Mouse (Mus musculus) forebrain, postnatal 0 days (tissue): Measurements from ENCODE around the gene Unc79. TPM values are rescaled to one million over a fixed set of nuclear protein-coding genes. Genes with fewer than 3 reads are reported as not detected.

ENCODE experiments used
- ATAC-seq: fragments of 200-750 bp; cut with Nextera tagmentation; 2 replicates; pipeline ENCODE4 v1.8.0; 2017; ENCODE audit warnings: mild to moderate bottlenecking, moderate library complexity
- DNase-seq: peaks from one replicate; pipeline ENCODE4 v3.0.0-alpha.2; 2015
- H3K27ac ChIP-seq: fragments of 300-500 bp; sonication (generic); 2 replicates; pipeline ENCODE4 v1.5.1; 2014; ENCODE audit warnings: low read depth, mild to moderate bottlenecking, antibody characterized with exemption, low read length, moderate library complexity, mixed read lengths
- H3K27me3 ChIP-seq: fragments of 300-500 bp; sonication (generic); 2 replicates; pipeline ENCODE4 v1.6.1; 2014; ENCODE audit warnings: mild to moderate bottlenecking, low read length, mixed read lengths; ENCODE audit not compliant: insufficient read depth
- H3K36me3 ChIP-seq: fragments of 300-500 bp; sonication (generic); 2 replicates; pipeline ENCODE4 v1.6.1; 2014; ENCODE audit warnings: mild to moderate bottlenecking, moderate library complexity; ENCODE audit not compliant: insufficient read depth
- H3K4me1 ChIP-seq: fragments of 300-500 bp; sonication (generic); 2 replicates; pipeline ENCODE4 v1.6.1; 2014; ENCODE audit warnings: antibody characterized with exemption; ENCODE audit not compliant: insufficient read depth
- H3K4me2 ChIP-seq: fragments of 300-500 bp; sonication (generic); 2 replicates; pipeline ENCODE4 v1.6.1; 2014; ENCODE audit warnings: low read depth, mild to moderate bottlenecking, moderate library complexity
- H3K4me3 ChIP-seq: fragments of 300-500 bp; sonication (generic); 2 replicates; pipeline ENCODE4 v1.5.1; 2014; ENCODE audit warnings: low read depth, low read length, mixed read lengths
- H3K9ac ChIP-seq: fragments of 300-500 bp; sonication (generic); 2 replicates; pipeline ENCODE4 v1.6.1; 2014; ENCODE audit warnings: mild to moderate bottlenecking
- H3K9me3 ChIP-seq: fragments of 300-500 bp; sonication (generic); 2 replicates; pipeline ENCODE4 v1.6.1; 2016; ENCODE audit warnings: low read length
- CTCF ChIP-seq: sonication (generic); IDR thresholded peaks from 2 replicates; pipeline ENCODE4 v1.5.1; 2016; ENCODE audit warnings: antibody characterized with exemption, control low read depth, low read depth
- WGBS: fragments of 180-500 bp; shearing (Covaris S2); extraction: QIAGEN DNeasy Blood & Tissue Kit; methylation state at CpG from one replicate; pipeline ENCODE4 v1.1.7; 2014; 5-methylcytosine and 5-hydroxymethylcytosine counted together
- polyA plus RNA-seq: library from polyadenylated mRNA; unstranded; fragments of >200 nt; fragmentation: Nextera tagmentation; extraction: Ambion mirVana; gene quantifications from 2 replicates; pipeline ENCODE4 v1.2.1, GENCODE M21; 2015
- total RNA-seq: library from RNA; depleted of rRNA; stranded (reverse); fragments of >200 nt; gene quantifications from 2 replicates; pipeline ENCODE4 v1.2.3, GENCODE M21; 2014

Gene Unc79
- total and polyA plus RNA-seq, 2 experiments from 2014 or later = 4.4 to 52.9 TPM

DNA sequence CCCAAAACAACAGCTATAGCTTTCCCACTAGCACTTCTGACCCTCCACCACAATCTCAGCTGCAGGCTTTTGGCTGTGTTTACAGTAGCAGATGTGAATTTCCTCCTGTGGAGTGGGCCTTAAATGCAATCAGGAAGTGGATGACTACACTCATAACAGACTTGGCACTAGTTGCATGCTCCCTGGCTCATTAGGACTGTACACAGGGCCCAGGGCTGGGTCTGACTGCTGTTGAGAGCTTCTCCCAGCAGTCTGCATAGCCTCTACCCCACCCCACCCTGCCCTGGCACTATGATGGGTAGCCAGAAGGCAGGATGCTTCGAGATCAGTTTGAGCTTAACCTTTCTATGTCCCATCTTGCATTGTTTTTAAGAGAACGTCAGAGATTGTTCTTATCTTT is 91.5 kb downstream of the Unc79 start:
- DNase-seq = no peak
- TF ChIP-seq CTCF = no peak
- H3K4me1 ChIP-seq = no peaks in the 10 kb centered on the region
- no peak overlapping the region for H3K4me3 ChIP-seq
- no peak for ATAC-seq
- 73% methylated on average over 2 of the region's 2 CpGs for WGBS
- no peak overlapping the region for H3K4me2 ChIP-seq
- H3K27ac ChIP-seq = no peak overlapping the region
- peaks cover 10% of the 10 kb centered on the region for H3K36me3 ChIP-seq
- H3K9me3 ChIP-seq = no peaks in the 10 kb centered on the region
- no peak overlapping the region for H3K9ac ChIP-seq
- no peaks in the 10 kb centered on the region for H3K27me3 ChIP-seq

DNA sequence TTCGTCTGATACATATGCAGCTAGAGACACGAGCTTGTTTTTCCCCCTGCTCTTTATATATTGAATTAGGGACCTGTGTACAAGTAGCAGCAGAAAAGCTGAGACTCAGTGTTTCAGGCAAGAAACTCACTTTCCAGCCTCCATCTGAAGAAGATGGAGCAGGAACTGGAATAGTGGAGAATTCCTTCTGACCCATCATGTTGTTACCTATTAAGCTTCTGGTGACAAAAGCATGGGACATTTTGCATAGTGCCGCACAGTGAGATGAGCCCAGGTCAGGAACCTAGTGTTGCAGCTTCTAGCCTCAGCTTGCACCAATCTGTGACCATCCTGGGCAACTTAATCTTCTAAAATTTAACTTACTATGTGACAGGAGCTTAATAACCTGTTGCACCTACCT is 92.7 kb downstream of the Unc79 start:
- H3K9ac ChIP-seq = no peak overlapping the region
- H3K4me3 ChIP-seq = no peak overlapping the region
- H3K9me3 ChIP-seq = no peaks in the 10 kb centered on the region
- peaks cover 10% of the 10 kb centered on the region for H3K36me3 ChIP-seq
- H3K27ac ChIP-seq = no peak overlapping the region
- WGBS = 96% methylated on average over 3 of the region's 3 CpGs
- no peaks in the 10 kb centered on the region for H3K4me1 ChIP-seq
- TF ChIP-seq CTCF = no peak
- DNase-seq (no peak), ATAC-seq (no peak)
- H3K4me2 ChIP-seq = no peak overlapping the region
- no peaks in the 10 kb centered on the region for H3K27me3 ChIP-seq

DNA sequence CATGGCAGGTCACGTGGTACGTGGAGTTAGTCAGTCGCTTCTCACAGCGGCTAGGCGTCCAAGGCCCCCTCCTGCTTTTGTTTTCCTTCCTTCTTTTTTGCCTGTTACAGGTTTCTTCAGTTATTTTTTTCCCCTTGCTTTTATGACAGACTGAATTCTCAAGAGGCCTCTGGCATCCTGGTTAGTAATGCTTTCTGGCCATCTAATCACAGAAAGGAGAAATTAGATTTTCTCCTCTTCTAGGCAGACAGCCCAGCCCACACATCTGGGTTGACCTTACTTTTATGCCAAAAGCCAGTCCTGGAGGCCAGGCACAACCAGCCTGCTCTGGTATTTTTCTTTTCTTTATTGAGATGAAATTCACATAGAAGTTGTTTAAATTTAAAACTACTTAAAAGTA is 94.1 kb downstream of the Unc79 start:
- H3K9me3 ChIP-seq = no peaks in the 10 kb centered on the region
- H3K27ac ChIP-seq = no peak overlapping the region
- H3K4me2 ChIP-seq = no peak overlapping the region
- no peak overlapping the region for H3K9ac ChIP-seq
- TF ChIP-seq CTCF = no peak
- WGBS = 92% methylated on average over 5 of the region's 5 CpGs
- H3K4me1 ChIP-seq = no peaks in the 10 kb centered on the region
- DNase-seq (no peak), ATAC-seq (no peak)
- H3K27me3 ChIP-seq = no peaks in the 10 kb centered on the region
- H3K4me3 ChIP-seq = no peak overlapping the region
- H3K36me3 ChIP-seq = peaks cover 20% of the 10 kb centered on the region

DNA sequence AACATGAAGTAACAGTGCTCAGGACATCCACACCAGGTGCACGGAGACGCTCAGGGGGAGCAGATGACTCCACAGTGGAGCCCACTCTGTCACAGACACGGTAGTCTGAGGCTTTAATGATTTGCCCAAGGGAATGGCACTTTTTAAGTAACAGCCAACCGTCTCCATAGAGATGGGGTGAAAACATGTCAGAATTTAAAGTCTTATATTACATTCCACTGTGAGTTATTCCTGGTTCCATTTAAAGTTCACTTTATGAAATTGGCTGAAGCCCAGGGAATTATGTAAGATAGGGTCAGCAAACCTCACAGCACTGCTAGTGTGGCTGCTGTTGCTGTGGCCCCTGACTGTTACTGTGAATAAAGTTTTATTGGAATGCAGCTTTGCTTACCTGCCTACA is 95.8 kb downstream of the Unc79 start:
- Histone ChIP-seq H3K36me3 (peaks cover 29% of the 10 kb centered on the region), H3K4me3 (no peak overlapping the region), H3K9me3 (no peaks in the 10 kb centered on the region), H3K4me1 (no peaks in the 10 kb centered on the region), H3K9ac (no peak overlapping the region), H3K4me2 (no peak overlapping the region), H3K27me3 (no peaks in the 10 kb centered on the region), H3K27ac (no peak overlapping the region)
- DNase-seq = no peak
- no peak for TF ChIP-seq CTCF
- no peak for ATAC-seq
- 64% methylated on average over 4 of the region's 4 CpGs for WGBS

DNA sequence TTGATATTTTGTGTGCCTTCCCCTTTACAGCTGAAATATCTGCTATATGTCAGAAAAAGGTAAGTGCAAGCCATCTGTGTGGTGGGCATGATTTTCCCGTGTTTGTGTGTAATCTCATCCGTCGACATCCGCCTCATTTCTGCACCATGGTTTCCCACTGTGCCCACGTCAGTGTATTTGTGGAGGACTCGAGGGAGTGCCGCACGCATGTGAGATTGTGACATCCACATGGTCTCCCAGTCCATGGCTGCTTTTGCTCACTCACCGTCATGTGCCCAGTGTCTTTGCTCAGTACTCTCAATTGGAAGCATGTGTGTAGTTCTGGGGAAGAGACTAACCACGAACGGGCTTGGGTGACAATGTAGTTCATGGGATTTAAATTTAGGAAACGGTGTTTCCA is 101.2 kb downstream of the Unc79 start:
- Histone ChIP-seq H3K36me3 (peaks cover 22% of the 10 kb centered on the region), H3K27ac (no peak overlapping the region), H3K4me3 (no peak overlapping the region), H3K9me3 (no peaks in the 10 kb centered on the region), H3K9ac (no peak overlapping the region), H3K4me2 (no peak overlapping the region), H3K27me3 (no peaks in the 10 kb centered on the region), H3K4me1 (no peaks in the 10 kb centered on the region)
- no peak for TF ChIP-seq CTCF
- DNase-seq = no peak
- WGBS = 93% methylated on average over 12 of the region's 12 CpGs
- no peak for ATAC-seq

DNA sequence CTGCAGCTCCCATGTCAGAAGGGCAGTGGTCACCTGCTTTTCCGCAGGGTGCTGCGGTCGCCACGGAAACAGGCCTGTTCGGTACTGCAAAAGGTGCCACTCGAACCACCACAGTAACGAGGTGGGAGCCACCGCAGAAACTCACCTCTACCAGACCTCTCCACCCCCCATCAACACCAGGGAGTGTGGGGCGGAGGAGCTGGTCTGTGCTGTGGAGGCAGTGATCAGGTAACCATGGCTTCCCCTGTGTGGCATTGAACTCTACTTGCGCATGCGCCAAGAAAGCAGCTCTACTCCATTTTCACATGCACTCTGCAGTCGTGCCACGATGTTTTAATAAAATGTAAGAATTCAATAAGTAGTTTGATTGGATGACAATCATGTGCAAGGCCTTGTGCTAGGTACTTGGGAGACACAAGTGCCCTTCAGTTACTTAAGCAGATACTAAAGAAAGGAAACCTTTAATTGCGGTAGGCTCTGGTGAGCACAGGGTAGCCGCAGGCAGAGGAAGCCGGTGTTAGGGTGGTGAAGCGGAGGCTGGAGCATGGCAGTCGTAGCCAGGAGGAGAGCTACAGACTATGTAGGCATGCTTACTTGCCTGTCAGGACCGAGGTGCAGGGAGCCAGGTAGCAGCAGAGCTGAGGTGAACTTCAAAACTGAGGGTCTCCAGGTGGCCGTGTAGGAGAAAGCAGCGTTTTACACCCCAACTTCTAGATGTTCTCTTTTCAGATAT is 110.8 kb downstream of the Unc79 start:
- no peak for DNase-seq
- peaks cover 23% of the 10 kb centered on the region for H3K36me3 ChIP-seq
- H3K9ac ChIP-seq = no peak overlapping the region
- H3K27ac ChIP-seq = no peak overlapping the region
- H3K4me2 ChIP-seq = no peak overlapping the region
- H3K9me3 ChIP-seq = no peaks in the 10 kb centered on the region
- no peak overlapping the region for H3K4me3 ChIP-seq
- no peaks in the 10 kb centered on the region for H3K27me3 ChIP-seq
- 80% methylated on average over 21 of the region's 21 CpGs for WGBS
- peak; percentile 25 for ATAC-seq
- H3K4me1 ChIP-seq = no peaks in the 10 kb centered on the region
- TF ChIP-seq CTCF = no peak

DNA sequence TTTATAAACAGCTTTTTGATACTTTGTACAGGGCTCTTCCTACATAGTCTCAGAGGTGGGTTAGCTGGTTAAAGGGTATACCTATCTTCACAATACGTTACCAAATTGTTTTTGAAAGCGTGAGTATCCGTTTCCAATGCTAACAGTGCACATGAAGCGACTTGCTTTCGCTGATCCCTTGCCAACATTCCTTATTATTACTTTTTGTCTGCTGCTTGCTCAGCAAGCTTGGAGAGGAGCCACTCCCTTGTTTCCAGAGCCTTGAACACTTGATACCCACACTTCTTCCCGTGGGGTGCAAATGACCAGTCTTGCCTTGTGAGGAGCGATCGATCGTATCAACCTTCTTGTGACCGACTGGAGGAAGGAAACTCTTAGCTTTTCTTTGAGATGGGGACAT is 112.1 kb downstream of the Unc79 start:
- no peaks in the 10 kb centered on the region for H3K27me3 ChIP-seq
- ATAC-seq (no peak), DNase-seq (no peak)
- WGBS = 83% methylated on average over 10 of the region's 10 CpGs
- no peak overlapping the region for H3K4me2 ChIP-seq
- no peaks in the 10 kb centered on the region for H3K9me3 ChIP-seq
- TF ChIP-seq CTCF = no peak
- H3K4me3 ChIP-seq = no peak overlapping the region
- peaks cover 24% of the 10 kb centered on the region for H3K36me3 ChIP-seq
- H3K4me1 ChIP-seq = no peaks in the 10 kb centered on the region
- no peak overlapping the region for H3K27ac ChIP-seq
- H3K9ac ChIP-seq = no peak overlapping the region

DNA sequence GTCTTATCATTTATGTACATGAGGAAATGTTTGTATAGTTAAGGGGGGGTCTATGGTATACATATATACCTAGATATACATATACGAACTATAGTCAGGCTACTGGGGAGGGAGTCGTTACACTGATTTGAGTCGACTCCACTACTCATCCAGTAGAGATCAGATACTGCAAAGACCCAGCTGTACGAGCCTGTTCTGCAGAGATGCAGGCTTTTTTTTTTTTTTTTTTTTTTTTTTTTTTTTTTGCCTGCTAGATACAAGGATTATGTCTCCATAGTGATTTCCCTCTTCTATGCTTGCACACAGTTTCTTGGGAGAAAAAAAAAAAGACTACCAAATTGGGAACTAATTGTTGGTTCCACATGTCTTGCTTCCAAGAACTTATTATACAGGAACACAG is 113.5 kb downstream of the Unc79 start:
- TF ChIP-seq CTCF = no peak
- Histone ChIP-seq H3K4me3 (no peak overlapping the region), H3K27me3 (no peaks in the 10 kb centered on the region), H3K9me3 (no peaks in the 10 kb centered on the region), H3K36me3 (peaks cover 24% of the 10 kb centered on the region), H3K4me1 (no peaks in the 10 kb centered on the region), H3K4me2 (no peak overlapping the region), H3K27ac (no peak overlapping the region), H3K9ac (no peak overlapping the region)
- ATAC-seq (peak; percentile 28; the same call in 1 of the 2 replicates), DNase-seq (no peak)
- WGBS = 44% methylated on average over 4 of the region's 4 CpGs
